Mouse (Mus musculus) lung, embryonic 14.5 days (tissue): Measurements from ENCODE around the gene Egfl8. TPM values are rescaled to one million over a fixed set of nuclear protein-coding genes. Genes with fewer than 3 reads are reported as not detected.

Experiments used
- ATAC-seq: fragments of 200-750 bp; cut with Nextera tagmentation; 2 replicates; pipeline ENCODE4 v1.8.0; 2017; ENCODE audit warnings: mild to moderate bottlenecking, moderate TSS enrichment, moderate library complexity; ENCODE audit not compliant: insufficient read depth
- DNase-seq: peaks from one replicate; pipeline ENCODE4 v3.0.0-alpha.2; 2015
- H3K27ac ChIP-seq: fragments of 300-500 bp; sonication (generic); 2 replicates; pipeline ENCODE4 v1.5.1; 2014; ENCODE audit warnings: low read depth, mild to moderate bottlenecking, moderate library complexity
- H3K27me3 ChIP-seq: fragments of 300-500 bp; sonication (generic); 2 replicates; pipeline ENCODE4 v1.6.1; 2014; ENCODE audit warnings: low read length, control low read depth; ENCODE audit not compliant: insufficient read depth
- H3K36me3 ChIP-seq: fragments of 300-500 bp; sonication (generic); 2 replicates; pipeline ENCODE4 v1.6.1; 2014; ENCODE audit warnings: control low read depth; ENCODE audit not compliant: insufficient read depth
- H3K4me1 ChIP-seq: fragments of 300-500 bp; sonication (generic); 2 replicates; pipeline ENCODE4 v1.6.1; 2014; ENCODE audit warnings: antibody characterized with exemption, control low read depth; ENCODE audit not compliant: insufficient read depth
- H3K4me2 ChIP-seq: fragments of 300-500 bp; sonication (generic); 2 replicates; pipeline ENCODE4 v1.6.1; 2014; ENCODE audit warnings: mild to moderate bottlenecking
- H3K4me3 ChIP-seq: fragments of 300-500 bp; sonication (generic); 2 replicates; pipeline ENCODE4 v1.5.1; 2014; ENCODE audit warnings: low read depth, low read length
- H3K9ac ChIP-seq: fragments of 300-500 bp; sonication (generic); 2 replicates; pipeline ENCODE4 v1.6.1; 2014
- H3K9me3 ChIP-seq: fragments of 300-500 bp; sonication (generic); 2 replicates; pipeline ENCODE4 v1.6.1; 2016; ENCODE audit warnings: low read depth, low read length, control low read depth
- CTCF ChIP-seq: IDR thresholded peaks from 2 replicates; pipeline ENCODE4 v1.5.1; 2016; ENCODE audit warnings: antibody characterized with exemption, low read depth
- WGBS: fragments of 180-500 bp; shearing (Covaris S2); extraction: QIAGEN DNeasy Blood & Tissue Kit; methylation state at CpG from one replicate; pipeline ENCODE4 v1.1.7; 2014; 5-methylcytosine and 5-hydroxymethylcytosine counted together
- polyA plus RNA-seq: library from polyadenylated mRNA; unstranded; fragments of >200 nt; fragmentation: Nextera tagmentation; extraction: Ambion mirVana; gene quantifications from 2 replicates; pipeline ENCODE4 v1.2.1, GENCODE M21; 2014

The Egfl8 gene
- polyA plus RNA-seq, 1 experiment from 2014 or later: 2.1 TPM

GRCm38 (mm10) chr17:34597566-34598095 is 18.1 kb downstream of the Egfl8 start, which contains the start of gene Ager:
Gene Ager, plus strand, starts transcription at chr17:34597862.
- ATAC-seq (peak; percentile 20; the same call in 1 of the 2 replicates), DNase-seq (peak; percentile 59)
- peak within 1 kb of the TSS; percentile 45 for H3K4me2 ChIP-seq
- 0 out of 2 replicates have a peak within 1 kb of the TSS, but pooled peaks have one; percentile 1 for H3K4me3 ChIP-seq
- WGBS: 13% methylated on average over 6 of the region's 6 CpGs
- no peaks in the 10 kb centered on the region for H3K27me3 ChIP-seq
- H3K36me3 ChIP-seq: peaks cover 51% of the 10 kb centered on the region
- no peaks in the 10 kb centered on the region for H3K9me3 ChIP-seq
- TF ChIP-seq CTCF: no peak
- peaks cover 24% of the 10 kb centered on the region for H3K4me1 ChIP-seq
- peak within 1 kb of the TSS; percentile 65 for H3K27ac ChIP-seq
- H3K9ac ChIP-seq: peak within 1 kb of the TSS; percentile 51

- Histone ChIP-seq H3K9ac (no peak overlapping the region), H3K27ac (no peak overlapping the region), H3K4me2 (no peak overlapping the region), H3K27me3 (no peaks in the 10 kb centered on the region), H3K9me3 (no peaks in the 10 kb centered on the region), H3K4me3 (no peak overlapping the region), H3K36me3 (peaks cover 43% of the 10 kb centered on the region), H3K4me1 (peaks cover 28% of the 10 kb centered on the region)
- WGBS: 48% methylated on average over 8 of the region's 8 CpGs
- ATAC-seq: no peak
- no peak for TF ChIP-seq CTCF
- DNase-seq: no peak
Observed at GRCm38 (mm10) chr17:34596098-34596497, 19.7 kb downstream of the Egfl8 start.

GRCm38 (mm10) chr17:34593752-34594525 is 21.8 kb downstream of the Egfl8 start:
- peak overlapping the region; percentile 97 for H3K4me2 ChIP-seq
- ATAC-seq: no peak
- no peak overlapping the region for H3K27ac ChIP-seq
- DNase-seq: peak; percentile 68
- TF ChIP-seq CTCF: peak; percentile 17; the same call in 1 of the 2 replicates
- peak overlapping the region; percentile 95 for H3K9ac ChIP-seq
- H3K36me3 ChIP-seq: peaks cover 30% of the 10 kb centered on the region
- H3K4me3 ChIP-seq: peak overlapping the region; percentile 87
- H3K27me3 ChIP-seq: no peaks in the 10 kb centered on the region
- no peaks in the 10 kb centered on the region for H3K9me3 ChIP-seq
- H3K4me1 ChIP-seq: peaks cover 48% of the 10 kb centered on the region
- 37% methylated on average over 31 of the region's 34 CpGs for WGBS

GRCm38 (mm10) chr17:34592581-34593549 is 22.9 kb downstream of the Egfl8 start:
- 1% methylated on average over 32 of the region's 32 CpGs for WGBS
- Histone ChIP-seq H3K4me2 (peak overlapping the region; percentile 97), H3K36me3 (peaks cover 30% of the 10 kb centered on the region), H3K9me3 (no peaks in the 10 kb centered on the region), H3K4me1 (peaks cover 49% of the 10 kb centered on the region), H3K27me3 (no peaks in the 10 kb centered on the region), H3K4me3 (peak overlapping the region; percentile 87), H3K9ac (peak overlapping the region; percentile 95), H3K27ac (peak overlapping the region; percentile 98)
- DNase-seq: peak; percentile 66
- TF ChIP-seq CTCF: no peak
- ATAC-seq: peak; percentile 11; the same call in 1 of the 2 replicates

GRCm38 (mm10) chr17:34591994-34592375 is 23.8 kb downstream of the Egfl8 start:
- Histone ChIP-seq H3K4me3 (peak overlapping the region; percentile 87), H3K9me3 (no peaks in the 10 kb centered on the region), H3K9ac (peak overlapping the region; percentile 95), H3K36me3 (peaks cover 30% of the 10 kb centered on the region), H3K4me1 (peaks cover 45% of the 10 kb centered on the region), H3K27me3 (no peaks in the 10 kb centered on the region), H3K4me2 (peak overlapping the region; percentile 97), H3K27ac (peak overlapping the region; percentile 98)
- ATAC-seq (peak; percentile 25), DNase-seq (peak; percentile 88)
- no peak for TF ChIP-seq CTCF
- under 1% methylated on average over 29 of the region's 35 CpGs for WGBS

- Histone ChIP-seq H3K4me3 (peak within 1 kb of the TSS; percentile 87), H3K9ac (peak within 1 kb of the TSS; percentile 95), H3K27me3 (no peaks in the 10 kb centered on the region), H3K9me3 (no peaks in the 10 kb centered on the region), H3K4me2 (peak within 1 kb of the TSS; percentile 97), H3K27ac (peak within 1 kb of the TSS; percentile 98), H3K36me3 (peaks cover 25% of the 10 kb centered on the region), H3K4me1 (peaks cover 43% of the 10 kb centered on the region)
- peak; percentile 6; the same call in 1 of the 2 replicates for ATAC-seq
- WGBS: 3% methylated on average over 21 of the region's 21 CpGs
- peak; percentile 59 for DNase-seq
- TF ChIP-seq CTCF: no peak
Observed at GRCm38 (mm10) chr17:34591029-34591993, 24.5 kb downstream of the Egfl8 start, which contains the start of gene Pbx2. Gene Pbx2, plus strand, starts transcription at chr17:34591266.
